Mouse (Mus musculus) embryo, embryonic 11.5 days (tissue): ENCODE measurements around the gene 2010111I01Rik.

Source experiments
- DNase-seq: peaks from one replicate; pipeline ENCODE4 v3.0.0-alpha.2; 2012; ENCODE audit warnings: low read depth, low spot score

Gene 2010111I01Rik

DNA sequence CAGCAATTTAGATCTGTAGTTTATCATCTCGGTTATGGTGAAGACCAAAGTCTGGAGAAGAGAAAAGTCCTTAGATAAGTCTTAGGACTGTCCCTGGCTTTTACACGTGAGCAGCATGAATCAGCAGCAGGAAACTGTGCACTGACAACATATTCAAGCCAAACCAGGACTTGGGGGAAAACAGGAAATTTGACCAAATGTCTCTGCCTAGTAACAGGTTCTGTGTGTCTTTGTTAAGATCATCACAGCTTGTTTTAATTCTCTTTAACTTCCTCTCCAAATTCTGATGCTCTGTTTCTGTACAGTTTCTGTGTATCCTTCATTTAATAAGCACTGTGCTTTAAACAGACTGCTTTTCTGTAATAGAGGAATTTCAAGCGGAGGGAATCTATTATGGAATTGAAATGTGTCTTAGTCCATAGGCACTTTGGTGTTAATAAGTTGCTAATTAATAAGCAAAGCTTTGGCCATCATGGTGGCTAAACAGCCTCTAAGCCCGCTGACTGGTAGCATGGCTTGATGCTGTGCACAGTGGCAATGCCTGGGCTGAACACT lies 147.4 kb downstream of the 2010111I01Rik start:
- DNase-seq: no peak

DNA sequence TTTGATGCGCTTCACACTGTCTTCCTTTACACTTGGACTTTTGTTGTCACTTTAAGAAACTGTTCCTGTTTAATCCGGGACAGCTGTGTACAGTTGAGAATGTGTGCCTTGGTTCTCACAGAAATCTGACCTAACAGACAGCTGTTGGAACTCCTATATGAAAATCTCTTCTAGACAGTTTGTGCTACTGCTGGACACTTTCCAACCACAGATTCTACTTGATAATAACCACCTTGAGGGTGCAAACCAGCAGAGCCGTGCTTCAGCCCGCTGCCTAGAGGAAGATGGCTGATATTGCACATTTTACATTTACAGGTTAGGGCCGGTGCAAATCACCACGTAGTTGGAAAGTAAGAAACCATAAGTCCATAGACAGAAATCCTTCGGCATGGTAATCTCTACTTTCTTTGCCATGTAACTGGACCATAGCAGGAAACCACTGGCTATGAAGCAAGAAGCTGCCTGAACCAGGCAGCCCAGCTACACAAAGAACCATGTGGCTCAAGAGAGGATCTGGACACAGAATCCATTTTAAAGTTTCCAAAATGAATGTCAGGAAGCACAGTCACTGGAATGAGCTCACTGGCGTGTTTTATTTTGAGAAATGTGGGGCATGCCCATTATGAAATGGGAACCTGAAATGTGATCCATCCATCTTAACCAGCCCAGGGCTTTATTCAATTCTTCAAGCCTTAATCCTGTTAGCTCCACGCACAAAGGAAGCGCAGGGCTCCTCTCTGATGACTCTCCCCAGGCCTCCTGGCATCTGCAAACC lies 148.1 kb downstream of the 2010111I01Rik start:
- DNase-seq: no peak

DNA sequence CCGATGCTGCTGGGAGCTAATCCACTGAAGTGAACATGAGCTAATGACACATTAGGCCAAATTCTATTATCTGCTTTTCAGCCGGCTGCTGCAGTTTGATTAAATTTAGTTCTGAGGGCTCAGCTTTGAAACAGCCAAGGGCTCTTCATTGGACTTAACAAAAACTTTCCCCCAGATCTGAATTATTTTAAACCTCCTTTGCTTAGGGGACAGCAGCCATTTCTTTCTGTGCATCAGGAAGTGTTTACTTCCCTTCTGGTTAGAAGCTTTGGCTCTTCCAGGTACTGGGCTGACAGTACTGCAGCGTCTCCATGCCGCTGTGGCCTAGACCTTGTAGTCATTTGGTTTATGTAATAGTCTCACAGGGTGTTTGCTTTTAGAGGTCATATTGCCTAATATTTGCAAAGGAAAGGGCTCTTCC lies 149.2 kb downstream of the 2010111I01Rik start:
- DNase-seq: no peak

DNA sequence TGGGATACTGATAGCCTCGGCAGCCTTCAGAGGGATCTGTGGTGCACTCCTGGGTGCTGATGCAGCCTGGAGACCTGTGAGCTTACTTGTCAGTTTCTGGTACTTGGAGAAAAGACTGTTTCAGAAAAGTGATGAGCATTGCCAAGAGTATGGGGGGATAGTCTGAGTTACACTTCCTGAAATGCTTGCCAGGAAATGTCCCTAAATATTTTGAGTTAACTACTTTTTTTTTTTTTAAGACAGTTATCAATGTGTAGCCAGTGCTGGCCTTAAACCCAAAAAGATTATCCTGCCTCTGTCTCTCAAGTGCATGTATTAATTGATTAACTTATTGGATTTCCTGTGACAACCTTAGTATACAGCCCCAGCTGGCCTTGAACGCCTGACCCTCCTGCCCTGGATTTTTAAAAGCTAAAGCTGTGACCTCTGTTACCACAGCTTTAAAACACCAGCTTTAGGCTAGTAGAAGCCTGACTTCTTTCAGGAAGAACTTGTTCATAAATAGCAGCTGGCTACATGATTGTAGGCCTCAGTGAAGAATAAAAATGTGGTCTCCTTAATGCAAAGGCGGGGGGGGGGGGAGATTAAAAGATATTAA lies 150.6 kb downstream of the 2010111I01Rik start:
- no peak for DNase-seq

DNA sequence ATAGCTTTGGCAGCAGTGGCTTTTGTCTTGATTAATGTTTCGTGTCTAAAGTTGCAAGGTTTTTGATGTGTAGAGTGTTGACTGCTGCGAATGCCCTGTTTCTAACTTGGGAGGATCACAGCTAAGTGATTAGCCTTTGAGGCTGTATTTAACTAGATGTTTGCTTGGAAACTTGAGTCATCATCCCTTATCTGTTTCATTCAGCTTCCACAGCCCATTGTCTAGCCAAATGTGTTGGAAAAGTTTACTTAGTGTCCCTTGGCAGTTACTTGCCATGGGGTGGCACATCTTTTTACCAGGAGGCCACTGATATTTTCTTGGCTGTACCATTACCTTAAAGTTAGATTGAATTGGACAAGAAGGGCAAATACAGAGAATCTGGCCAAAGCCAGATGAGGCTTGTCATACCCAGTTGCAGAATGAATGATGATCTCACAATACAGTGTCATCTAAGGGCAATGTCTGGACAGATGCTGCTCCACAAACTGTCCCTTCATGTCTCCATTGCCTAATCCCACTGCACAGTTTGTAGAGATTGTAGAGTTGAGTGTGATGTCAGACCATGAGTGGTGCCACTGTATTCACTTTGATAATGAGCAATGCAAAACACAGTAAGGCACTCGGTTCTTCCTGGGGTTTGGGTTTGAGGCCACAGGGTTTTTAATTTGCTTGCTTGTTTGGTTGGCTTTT lies 152.9 kb downstream of the 2010111I01Rik start:
- DNase-seq: no peak

DNA sequence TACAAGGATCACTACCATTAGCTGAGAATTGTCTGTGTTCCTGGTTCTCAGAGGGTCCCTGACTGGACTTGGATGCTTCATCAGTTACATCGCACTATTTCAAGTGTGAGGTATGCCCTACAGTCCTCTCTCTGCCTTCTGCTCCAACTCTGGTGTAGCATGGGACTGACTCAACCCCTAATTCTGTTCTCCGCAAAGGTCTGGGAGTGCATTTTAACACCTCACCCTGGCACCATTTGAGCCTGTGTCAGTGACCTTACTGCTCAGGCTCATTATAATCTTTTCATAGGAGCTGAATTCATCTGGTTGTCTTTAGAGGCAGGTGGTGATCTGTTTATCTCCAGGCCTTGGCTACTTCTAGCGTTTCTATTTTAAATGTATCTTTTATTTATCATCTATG lies 154.0 kb downstream of the 2010111I01Rik start:
- DNase-seq: no peak

DNA sequence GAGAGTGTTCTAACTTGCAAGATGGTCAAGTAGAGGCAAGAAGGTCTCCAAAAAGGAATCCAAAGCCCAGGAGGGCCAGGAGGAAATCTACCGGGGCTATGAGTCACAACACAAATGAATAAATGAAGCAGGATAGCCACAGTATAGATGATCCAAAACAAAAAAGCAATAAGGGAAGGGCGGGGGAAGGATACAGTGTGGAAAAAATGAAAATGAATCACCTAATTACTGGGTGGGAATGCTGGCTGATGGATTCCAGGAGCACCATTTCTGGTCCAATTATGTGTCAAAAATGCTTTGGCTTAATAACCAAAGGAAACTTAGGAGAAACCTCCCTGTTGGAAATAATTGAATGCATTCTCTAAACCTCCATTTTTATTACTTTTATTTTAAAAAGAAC lies 155.6 kb downstream of the 2010111I01Rik start:
- no peak for DNase-seq

DNA sequence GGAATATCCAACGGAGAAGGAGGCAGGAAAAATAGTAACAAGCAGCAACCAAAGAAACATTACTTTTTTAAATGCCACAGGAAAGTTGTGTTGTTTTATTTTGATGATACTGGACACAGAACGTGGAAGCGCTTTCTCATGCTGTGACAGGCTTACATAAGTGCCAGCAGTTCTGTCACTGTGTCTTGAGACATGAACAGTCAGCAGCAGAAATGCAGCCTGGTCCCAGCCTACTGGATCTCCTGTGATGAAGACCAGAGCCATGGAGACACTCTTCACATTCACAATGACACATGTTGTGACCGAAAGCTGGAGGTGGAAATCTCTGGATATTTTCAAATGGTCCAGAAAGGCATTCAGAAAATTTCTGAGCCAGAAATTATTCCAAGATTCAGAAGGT lies 157.1 kb downstream of the 2010111I01Rik start:
- no peak for DNase-seq

DNA sequence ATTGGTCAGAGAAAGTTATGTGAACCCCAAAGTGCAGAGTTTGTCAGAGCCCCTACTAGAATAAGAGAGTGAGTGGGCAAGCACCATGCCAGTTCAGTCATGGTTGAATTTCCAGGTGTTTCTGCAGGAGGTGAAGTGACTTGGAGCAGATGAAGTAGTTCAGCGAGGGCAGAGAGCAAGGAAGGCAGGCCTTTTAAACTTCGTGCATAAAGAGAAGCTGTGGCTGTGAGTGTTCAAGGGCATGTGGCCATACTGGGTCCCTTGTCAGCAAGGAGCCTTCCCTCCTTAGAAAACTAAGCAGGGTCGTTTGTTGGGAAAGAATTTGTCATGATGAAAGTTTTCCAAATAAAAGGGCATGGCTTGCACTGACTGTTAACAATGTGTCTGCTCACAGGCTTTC lies 161.5 kb downstream of the 2010111I01Rik start:
- DNase-seq: no peak

DNA sequence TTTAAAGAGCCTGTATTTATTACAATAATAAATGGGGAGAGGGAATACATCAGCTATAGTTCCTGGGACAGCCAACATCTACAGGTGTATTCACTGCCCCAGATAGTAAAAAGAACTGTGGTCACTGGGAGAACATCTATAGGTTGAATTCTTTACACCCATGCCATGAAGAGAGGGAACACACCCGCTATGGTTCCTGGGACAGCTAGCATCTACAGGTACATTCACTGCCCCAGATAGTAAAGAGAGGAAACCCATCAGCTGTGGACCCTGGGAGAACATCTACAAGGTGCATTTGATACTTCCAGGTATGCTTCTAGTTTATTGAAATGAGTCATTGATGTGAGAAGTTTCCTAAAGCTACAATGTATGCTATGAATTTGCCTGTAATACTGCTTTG lies 162.8 kb downstream of the 2010111I01Rik start:
- DNase-seq: no peak

DNA sequence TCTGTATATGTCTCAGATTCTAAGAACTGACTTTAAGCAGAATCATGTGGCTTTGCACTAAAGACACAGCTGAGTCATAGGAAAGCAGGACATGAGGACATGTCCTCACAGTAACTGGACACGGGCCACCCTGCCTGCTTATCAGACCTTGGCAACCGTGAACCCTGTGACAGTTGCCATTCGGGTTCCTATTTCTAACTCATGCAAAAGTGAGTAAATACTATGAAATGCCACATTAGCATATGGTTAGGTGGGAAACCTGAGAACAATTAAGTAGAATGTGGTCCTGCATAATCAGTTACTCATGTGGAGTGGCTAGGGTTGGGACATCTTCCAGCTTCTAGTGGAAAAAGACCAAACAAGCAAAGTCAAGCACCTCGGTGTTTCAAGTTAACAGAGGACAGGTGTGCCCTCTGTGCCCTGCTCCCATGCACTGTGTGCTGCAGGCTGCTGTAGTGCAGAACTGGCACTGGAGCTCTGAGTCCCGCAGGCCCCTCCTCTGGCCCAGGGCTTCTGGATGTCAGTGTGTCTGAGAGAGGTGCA lies 170.3 kb downstream of the 2010111I01Rik start:
- DNase-seq: no peak

DNA sequence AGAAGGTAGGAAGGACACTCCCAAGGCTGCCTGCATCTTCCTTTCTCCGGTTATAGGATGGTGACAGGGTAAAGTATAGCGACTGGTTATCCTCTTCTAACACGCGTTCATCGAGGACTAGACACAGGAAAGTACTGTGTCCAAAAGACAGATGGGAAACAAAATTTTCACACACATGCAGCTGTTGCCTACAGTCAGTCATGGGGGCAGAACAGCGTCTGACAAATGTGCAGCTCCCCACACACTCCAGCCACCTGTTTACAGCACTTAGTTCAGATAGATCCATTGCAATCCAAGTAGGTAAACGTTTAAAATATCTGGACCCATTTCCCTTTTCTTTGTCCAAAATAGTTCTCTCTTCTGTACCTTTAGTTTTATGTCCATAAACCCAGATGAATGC lies 171.3 kb downstream of the 2010111I01Rik start:
- no peak for DNase-seq

DNA sequence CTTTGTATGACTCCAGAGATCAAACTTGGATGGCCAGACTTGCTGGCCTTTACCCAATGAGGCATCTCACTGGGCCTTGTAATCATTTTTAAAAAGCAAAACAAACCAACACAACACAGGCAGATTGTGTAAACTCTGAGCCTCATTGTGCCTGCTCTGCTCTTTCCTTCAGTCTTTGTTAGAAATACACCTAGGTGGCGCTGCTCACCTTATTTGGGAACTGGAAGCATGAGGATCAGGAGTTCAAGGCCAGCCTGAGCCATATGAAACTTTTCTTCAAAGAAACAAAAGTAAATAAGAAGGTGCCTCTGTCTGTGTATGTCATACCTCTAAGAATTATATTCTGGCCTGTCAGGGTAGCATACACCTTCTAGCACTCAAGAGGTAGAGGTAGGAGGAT lies 172.1 kb downstream of the 2010111I01Rik start:
- no peak for DNase-seq

DNA sequence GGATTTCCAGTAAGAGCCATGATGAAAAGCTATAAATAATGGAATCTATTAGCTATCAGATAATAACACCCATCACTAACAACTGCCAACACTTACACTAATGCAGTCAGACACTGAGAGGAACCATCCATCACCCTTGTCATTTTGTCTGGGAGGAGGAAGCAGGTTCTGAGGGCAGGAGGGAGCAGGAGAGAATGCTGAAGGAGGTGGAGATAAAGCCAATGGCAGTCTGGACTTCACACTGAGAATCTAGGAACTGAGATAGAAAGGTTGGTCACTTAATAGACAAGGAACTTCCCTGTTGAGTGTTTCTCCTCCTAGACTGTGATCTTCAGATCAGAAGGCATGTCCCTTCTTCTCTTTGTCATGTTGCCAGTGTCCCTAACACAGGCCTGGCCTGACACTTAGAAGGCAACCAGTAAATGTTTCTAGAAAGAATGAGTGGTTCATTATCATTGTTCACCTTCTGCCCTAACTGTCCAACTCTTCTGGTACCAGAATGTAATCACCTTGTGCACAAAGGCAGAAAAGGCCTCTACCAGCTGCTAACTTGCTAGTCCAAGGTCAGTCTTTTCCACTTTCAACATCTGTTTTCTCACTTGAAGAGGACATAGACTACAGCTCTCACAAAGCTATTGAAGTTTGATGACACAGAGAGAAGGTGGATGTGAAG lies 173.8 kb downstream of the 2010111I01Rik start:
- DNase-seq: no peak

DNA sequence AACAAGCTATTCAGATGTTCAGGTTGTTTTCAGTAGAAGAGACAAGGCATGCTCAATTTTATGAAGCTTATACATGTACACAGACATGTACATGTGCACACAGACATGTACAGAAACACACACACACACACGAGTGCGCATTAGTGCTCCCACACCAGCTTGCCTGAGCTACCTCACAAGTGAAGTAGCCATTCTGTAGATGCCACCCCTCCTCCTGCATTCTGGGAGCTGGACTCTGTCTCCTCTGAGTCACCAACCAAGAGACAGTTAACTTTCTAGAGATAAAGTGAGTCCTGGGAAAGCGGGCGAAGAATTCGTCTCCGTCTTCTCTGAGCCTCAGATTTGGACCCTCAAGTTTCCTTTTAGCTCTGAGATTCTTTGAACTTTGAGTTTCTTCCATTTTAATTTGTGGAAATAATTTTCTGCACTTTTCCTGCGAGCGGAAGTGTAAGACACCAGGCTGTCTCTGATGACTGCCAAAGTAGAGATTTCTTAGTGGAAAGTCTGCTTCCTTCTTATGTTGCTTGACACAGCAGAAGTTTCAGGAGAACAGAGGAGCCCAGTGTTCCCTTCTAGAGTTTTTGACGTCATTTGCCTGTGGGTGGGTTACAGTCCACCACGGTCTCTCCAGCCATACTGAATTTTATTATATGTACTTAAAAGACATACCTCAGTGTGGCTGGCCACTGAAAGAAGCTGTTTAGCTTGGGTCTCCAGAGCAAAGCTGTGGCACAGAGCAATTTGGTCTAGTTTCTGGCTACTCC lies 175.0 kb downstream of the 2010111I01Rik start:
- DNase-seq: no peak

DNA sequence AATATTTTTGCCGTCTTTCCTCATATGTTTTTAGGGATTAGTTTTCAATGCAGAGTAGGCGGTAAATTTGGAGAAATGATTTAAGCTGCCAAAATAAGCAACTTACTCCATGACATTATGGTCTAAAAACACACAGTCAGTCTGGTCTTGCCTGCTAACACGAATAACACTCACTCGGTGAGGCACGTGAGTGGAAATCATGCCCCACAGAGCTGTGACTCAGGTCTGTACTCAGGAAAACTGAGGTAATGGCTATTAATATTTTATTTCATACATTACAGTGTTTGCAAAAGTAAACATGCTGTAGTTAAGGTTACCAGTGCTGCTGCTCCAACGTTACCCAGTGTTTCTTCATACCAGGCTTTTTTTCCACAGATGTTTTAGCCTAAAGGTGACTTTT lies 176.1 kb downstream of the 2010111I01Rik start:
- DNase-seq: no peak

DNA sequence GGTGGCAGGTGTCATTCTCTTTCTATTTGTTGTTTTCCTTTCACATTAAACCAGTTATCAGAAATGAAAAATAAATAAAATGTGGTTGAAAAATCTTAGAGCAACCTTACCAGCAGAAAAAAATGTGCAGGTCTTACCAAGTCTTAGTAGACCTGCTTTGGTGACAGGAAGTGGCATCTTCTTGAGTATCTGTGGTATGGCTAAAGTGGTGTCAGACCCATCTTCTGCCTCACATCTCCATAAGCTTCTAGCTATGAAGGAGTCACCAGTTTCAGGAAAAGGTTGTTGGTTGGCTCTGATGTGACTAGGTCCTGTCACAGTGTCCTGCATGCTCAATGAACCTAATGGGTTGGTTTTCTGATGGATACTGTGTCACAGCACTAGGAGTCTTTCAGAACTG lies 176.6 kb downstream of the 2010111I01Rik start:
- DNase-seq: no peak

DNA sequence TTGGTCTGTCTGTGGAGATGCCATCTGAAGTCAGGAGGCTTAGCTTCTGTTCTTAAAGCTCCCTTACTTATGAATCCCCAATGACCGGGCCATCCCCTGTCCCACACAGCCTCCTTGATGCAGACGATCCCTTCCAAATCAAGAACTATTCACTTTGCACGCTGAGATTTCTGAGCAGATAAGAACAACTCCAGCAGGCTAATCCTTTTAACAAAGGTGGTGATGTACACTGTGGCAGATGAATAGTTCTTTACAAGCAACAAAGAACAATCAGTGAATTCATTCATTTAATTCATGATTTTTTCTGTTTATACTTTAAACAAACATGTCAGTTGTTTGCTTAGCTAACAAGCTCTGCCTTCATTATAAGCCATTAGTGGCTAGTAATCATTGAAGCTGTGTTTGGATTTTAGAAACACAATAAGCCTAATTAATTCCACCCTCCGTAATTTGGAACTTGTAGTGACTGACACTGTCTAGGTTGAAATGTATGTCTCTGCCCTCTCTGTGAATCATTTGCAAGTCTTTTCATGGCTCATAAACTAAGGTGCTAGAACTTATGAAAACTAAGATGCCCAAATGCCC lies 182.0 kb downstream of the 2010111I01Rik start:
- no peak for DNase-seq

DNA sequence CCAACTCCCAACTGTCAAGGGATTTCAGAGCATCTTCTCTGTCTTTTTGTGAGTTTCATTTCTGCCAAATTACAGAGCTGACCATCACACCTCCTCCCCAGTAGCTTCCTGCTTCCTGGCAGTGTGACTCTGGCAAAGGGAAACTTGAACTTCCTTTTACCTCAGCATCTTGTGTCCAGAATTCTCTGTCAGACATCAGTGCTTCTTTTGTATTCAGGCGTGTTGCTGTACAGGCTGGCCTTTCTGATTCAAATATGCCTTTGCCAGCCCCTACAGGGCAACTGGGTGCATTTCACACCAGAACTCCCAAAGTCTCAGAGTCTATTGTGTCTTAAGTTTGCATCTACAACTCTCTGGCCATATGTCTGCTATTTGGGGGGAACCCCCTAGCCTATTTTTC lies 183.5 kb downstream of the 2010111I01Rik start:
- no peak for DNase-seq

DNA sequence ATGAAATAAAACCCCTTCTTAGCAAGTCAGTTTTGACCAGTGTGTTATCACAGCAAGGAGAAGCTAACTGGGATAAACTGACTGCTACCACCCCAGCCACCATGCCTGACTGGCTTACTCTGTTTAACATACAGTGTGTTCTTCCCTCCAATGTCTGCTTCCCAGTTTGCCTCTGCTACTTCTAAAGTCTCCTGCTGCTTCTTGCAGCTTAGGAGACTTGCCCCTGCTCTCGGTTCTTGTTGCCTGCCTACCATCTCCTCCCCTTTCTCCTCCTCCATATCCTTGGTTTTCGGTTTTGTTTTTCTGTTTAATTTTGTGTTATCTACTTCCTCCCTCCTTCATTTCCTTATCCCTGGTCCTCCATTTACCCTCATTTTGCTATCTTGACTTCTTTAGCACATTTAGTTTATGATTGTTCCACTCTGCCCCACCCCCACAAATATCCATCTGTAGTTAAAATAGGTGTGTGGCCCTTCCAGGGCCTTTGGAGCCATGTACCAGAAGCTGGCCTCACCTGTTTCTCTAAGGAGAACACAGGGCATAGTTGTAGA lies 185.9 kb downstream of the 2010111I01Rik start:
- no peak for DNase-seq
